Mouse (Mus musculus) c-Kit-negative CD71-positive TER-119-positive erythroid progenitor cells, embryonic 14.5 days (primary cell): ENCODE results near the gene Ankrd6.

Experiments
- DNase-seq: peaks from one replicate; pipeline ENCODE4 v3.0.0-alpha.2; 2013; ENCODE audit warnings: low read depth, low spot score

Gene Ankrd6

GRCm38 (mm10) chr4:32951035-32951940, 647 bp upstream of the Ankrd6 start:
- no peak for DNase-seq

DNA sequence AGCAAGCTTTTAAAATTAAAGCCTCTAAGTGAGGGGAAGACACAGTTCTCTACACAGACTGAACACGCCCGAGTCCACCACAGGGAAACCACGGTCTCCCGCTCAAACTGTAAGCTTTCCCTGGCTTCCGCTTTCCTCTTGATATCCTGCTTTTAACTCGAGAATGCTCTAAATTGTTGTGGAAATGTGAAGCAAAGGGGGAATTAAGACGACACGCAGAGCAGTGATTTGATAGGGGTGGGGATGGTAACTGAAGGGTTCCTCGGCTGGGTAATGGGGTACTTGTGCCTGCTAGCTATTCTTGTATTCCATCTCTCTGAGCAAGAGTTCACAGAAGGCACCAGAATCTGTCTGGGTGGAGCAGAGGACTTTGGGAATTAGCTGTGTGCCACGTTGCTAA, 1.9 kb downstream of the Ankrd6 start:
- no peak for DNase-seq

GRCm38 (mm10) chr4:32947631-32948030, 3.0 kb downstream of the Ankrd6 start:
- DNase-seq, result no peak

- DNase-seq, result no peak
These were observed 9.7 kb downstream of the Ankrd6 start for GRCm38 (mm10) chr4:32940984-32941383.

DNA sequence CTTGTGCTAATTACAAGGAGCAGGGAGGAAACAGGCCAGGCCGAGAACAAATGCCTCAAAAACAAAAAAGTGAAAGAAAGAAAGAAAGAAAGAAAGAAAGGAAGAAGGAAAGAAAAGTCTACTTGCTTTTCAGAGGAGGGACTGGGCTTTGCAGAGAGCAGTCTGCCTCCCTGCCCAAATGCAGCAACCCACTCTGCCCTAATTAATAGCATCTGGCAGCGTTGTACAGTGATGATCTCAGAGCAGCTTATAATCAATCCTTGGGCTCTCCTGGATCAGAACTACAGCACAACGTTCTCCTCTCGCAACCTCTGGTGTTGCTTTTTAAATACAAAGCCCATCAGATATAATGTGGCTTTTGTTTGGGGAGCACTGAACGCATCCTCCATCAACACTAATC, 10.7 kb downstream of the Ankrd6 start:
- no peak for DNase-seq

DNA sequence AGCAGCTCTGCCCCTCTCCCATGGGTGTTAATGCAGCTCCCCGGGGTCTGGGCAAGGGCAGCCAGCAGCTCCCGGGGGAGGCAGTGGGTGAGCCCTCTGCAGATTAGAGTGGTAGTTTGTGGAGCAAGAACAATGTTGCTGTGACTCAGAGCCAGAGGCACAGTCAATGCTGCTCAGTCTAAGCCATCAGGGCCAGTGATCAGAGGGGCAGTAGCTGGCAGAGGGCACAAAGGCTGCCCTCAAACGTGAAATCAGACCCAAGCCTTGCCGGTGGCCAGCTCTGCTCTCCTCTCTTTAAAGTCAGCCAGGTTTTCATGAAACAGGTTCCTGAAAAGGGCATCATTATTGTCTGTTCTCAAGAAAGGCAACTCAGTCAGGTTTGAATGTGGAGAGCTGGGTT, 11.1 kb downstream of the Ankrd6 start:
- DNase-seq, result no peak

DNA sequence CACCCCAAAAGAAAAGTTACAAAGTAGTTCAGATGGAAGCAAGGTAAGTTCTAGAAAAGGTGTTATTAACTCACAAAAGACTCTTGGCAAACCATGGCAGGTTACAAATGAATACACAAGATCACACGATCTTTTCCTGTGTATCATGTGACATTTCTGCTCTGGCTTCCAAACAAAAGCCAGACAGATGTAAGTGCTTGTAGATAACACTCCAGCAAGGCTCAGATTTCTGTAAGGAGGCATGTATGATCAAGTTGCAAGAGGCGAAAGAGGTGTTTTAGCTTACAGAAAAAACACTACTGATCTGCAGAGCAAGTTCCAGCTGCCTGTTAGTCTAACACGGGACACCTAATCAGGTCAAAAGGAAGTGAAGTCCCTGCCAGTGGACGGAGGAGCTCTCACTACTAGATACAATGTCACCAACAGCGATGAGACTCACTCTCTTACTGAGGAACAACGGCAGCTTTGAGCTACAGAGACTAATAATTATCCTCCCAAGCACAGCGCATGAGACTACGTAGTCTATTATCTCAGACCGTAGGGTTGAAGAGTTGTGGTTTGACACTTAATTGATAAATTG, 13.8 kb downstream of the Ankrd6 start:
- DNase-seq, result no peak

DNA sequence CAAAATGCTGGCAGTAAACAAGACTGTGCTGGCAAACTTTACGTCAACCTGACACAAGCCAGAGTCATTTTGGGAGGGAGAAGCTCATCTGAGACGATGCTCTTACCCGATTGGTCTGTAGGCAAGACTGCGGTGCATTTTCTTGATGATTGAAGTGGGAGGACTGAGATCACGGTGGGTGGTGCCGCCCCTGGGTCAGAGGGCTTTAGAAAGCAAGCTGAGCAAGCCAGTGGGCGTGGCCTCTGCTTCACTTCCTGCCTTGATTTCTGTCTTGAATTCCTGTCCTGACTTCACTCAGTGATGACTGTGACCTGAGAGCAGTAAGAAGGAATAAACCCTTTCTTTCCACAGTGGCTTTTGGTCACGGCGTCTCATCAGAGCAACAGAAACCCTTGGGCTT, 18.6 kb downstream of the Ankrd6 start:
- no peak for DNase-seq

DNA sequence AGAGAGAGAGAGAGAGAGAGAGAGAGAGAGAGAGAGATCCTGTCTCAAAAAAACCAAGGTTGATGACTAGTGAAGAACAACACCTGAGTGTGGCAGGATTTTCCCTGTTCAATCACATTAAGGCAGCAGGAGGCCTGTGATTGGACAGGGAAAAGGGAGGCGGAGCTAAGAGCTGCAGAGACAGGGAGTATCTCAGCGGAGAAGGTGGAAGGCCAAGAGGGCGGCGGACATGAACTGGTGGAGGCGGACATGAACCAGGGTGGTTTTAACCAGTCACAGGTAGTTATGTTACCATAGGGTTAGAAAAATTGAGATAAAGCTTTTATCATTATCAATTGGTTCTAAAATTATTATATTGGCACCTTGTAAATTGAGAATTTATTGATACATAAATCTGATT, 20.9 kb downstream of the Ankrd6 start:
- no peak for DNase-seq

GRCm38 (mm10) chr4:32928692-32929448, 21.8 kb downstream of the Ankrd6 start:
- no peak for DNase-seq

- no peak for DNase-seq
These were observed 26.7 kb downstream of the Ankrd6 start for GRCm38 (mm10) chr4:32923891-32924294.

- DNase-seq, result no peak
These were observed 27.2 kb downstream of the Ankrd6 start for GRCm38 (mm10) chr4:32923436-32923835.

GRCm38 (mm10) chr4:32922871-32923270, 27.8 kb downstream of the Ankrd6 start:
- no peak for DNase-seq

DNA sequence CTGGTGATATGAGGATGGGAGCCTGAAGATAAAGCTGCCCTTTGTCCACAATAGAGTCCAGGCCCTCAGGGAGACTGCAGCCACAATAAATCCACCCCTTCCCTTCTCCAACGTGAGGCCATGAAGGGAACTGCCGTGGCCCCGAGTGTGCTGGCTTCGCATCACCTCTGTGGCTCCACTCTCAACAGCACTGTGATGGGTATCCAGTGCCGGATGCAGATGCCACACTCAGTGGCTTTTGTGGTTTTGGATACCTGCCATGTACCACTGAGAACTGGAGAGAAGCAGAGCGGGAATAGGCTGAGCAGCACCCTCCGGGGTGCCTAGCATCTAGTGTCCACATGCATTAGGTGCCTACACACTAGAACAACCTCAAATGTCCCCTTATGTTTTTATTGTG, 29.8 kb downstream of the Ankrd6 start:
- DNase-seq, result no peak

GRCm38 (mm10) chr4:32918571-32918970, 32.1 kb downstream of the Ankrd6 start:
- DNase-seq, result no peak

DNA sequence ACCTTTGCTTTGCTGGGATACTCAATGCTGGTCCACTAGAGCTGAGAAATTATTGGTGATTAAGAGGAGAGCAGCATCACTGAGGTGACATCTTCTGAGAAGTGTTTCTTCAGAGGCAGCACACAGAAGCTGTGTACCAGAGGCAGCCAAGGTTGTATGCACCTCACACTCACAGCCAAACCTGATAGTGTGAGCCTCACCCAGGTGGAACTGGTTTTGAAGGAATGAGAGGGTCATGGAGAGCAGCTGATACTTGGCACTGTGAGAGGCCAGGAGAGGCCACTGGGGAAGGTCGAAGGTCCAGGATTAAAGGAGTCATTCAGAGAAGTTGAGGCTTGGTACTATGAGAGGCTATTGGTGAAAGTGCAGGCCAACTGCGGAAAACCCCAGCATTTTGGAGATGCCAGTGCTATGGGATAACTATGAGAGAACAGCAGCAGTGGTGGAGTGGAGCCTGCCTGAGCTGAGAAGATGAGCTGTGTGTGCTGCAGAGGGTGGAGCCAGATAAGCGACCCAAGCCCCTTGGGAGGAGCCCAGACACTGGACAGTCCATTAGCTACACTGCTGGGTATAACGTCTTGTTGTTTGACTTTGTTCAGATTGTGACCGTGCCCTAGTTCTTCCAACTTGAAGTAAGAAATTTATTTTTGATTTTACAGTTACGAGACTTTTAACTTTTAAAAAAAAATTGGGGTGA, 33.8 kb downstream of the Ankrd6 start:
- peak; percentile 31 for DNase-seq

GRCm38 (mm10) chr4:32915928-32916327, 34.7 kb downstream of the Ankrd6 start:
- no peak for DNase-seq

- DNase-seq, result no peak
These were observed 40.6 kb downstream of the Ankrd6 start for GRCm38 (mm10) chr4:32909996-32910395.

DNA sequence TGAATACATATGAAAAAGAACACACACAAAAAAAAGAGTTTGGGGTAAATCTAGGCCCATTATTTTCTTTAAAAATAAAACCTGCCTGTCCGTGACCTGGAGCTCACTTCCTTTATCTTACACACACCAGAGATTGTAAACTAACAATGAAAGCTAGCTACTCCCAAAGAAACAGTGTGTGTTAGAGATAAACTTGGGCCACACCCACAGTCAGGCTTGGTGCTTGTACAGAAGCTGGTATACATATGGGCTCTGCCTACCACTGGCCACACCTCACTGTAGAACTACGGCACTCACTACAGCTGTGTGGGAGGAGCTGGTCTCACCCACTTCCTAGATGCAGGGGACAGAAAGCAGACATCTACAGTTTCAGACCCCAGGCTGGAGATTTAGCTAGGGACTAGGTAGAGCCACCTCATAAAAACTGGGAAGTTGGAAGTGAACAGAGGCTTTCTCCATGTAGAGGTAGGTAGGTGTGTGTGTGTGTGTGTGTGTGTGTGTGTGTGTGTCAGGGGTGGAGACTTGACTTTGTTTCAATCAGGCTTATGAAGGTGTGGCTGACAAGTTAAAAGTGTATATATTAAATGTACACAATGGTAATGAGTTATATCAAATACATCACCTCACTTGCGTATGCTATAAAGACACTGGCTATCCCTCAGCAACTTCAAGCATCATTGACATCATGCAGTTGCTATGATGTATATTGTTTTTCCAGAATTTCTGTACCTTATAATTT, 41.2 kb downstream of the Ankrd6 start:
- DNase-seq, result peak; percentile 78

GRCm38 (mm10) chr4:32907631-32908030, 43.0 kb downstream of the Ankrd6 start:
- DNase-seq, result no peak

DNA sequence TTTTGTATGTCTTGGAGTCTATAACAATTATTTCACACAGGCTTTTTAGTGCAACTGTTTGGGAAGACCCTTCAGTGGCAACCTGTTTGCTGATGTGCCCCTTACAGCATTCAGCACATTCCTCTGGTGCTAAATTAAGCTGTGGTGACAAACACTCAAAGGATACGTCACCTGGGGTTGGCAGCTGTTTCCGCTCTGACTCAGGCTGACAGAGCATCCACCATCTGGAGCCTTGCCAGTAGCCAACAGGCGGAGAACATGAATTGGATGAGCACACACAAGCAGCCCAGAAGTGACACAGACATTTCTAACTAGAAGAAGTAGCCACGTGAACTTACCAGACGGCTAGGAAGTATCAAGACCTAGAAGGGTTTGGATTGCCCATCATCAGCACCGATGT, 44.0 kb downstream of the Ankrd6 start:
- DNase-seq, result no peak
